Mouse (Mus musculus): ENCODE data around the gene Minos1. TPM values are rescaled to one million over a fixed set of nuclear protein-coding genes. Genes with fewer than 3 reads are reported as not detected.

The Minos1 gene
- polyA plus RNA-seq, 1 experiment from 2014 or later = 514 TPM

DNA sequence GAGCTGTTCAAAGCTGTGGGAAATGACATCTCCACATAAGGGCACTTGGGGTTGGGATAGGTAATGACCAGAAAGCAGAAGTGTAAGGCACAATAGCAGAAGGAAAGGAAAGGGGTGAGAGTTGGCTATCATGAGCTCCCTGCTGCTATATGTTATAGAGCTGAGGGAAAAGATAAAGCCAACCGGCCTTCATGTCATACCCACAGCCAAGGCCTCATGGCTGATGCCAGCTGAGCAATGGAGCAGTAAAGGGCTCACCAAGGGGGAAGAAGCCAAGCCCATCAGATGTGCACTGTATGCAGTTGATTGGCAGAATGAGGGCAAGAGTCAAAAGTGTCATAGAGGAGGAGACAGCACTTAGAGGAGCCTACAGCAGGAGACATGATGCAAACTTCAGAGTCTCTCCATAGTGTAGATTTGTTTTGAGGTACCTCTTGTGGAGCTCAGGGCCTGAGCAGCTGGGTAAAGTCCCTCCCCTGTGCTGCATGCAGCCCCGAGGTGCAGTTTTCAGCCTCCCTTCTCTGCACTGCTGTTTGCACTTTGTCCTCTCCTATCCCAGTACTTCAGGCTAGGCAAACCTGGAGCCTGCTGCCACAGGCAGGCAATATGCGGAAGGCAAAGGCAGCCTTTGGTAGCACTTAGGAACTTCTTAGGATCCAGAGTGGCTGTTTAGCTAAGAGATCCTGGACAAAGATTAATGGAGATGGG, 14.4 kb downstream of the Minos1 start:
- H3K36me3 ChIP-seq = no peaks in the 10 kb centered on the region
- H3K4me1 ChIP-seq = peaks cover 20% of the 10 kb centered on the region
- no peak overlapping the region for H3K4me2 ChIP-seq
- no peak overlapping the region for H3K27ac ChIP-seq
- no peak overlapping the region for H3K4me3 ChIP-seq (replicated peaks)
- no peak; the same call in 1 of the 2 replicates for ATAC-seq (ENCODE audit: insufficient read depth, low FRiP score, low read depth)
- H3K27me3 ChIP-seq (replicated peaks) = no peaks in the 10 kb centered on the region
- H3K9me3 ChIP-seq = no peaks in the 10 kb centered on the region
- no peak overlapping the region for H3K9ac ChIP-seq
- 81% methylated on average over 3 of the region's 3 CpGs for WGBS

DNA sequence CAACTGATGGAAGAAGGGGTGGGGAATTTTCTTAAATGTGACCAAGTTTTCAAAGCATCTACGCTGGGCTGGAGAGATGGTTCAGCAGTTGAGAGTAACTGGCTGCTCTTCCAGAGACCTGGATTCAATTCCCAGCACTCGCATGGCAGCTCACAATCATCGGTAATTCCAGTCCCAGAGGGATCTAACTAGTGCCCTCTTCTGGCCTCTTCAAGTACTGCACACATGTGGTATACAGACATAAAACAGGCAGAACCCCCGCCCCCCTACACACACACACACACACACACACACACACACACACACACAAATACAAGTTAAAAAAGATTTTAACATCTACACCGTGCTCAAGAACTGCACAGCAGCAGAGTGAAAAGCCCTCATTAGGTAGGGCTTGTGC, 15.2 kb downstream of the Minos1 start:
- 91% methylated on average over 5 of the region's 5 CpGs for WGBS
- no peak overlapping the region for H3K9ac ChIP-seq
- no peak for ATAC-seq (ENCODE audit: insufficient read depth, low FRiP score, low read depth)
- no peaks in the 10 kb centered on the region for H3K9me3 ChIP-seq
- peaks cover 23% of the 10 kb centered on the region for H3K4me1 ChIP-seq
- no peak overlapping the region for H3K27ac ChIP-seq
- no peak overlapping the region for H3K4me3 ChIP-seq (replicated peaks)
- H3K27me3 ChIP-seq (replicated peaks) = no peaks in the 10 kb centered on the region
- H3K36me3 ChIP-seq = no peaks in the 10 kb centered on the region
- H3K4me2 ChIP-seq = no peak overlapping the region

DNA sequence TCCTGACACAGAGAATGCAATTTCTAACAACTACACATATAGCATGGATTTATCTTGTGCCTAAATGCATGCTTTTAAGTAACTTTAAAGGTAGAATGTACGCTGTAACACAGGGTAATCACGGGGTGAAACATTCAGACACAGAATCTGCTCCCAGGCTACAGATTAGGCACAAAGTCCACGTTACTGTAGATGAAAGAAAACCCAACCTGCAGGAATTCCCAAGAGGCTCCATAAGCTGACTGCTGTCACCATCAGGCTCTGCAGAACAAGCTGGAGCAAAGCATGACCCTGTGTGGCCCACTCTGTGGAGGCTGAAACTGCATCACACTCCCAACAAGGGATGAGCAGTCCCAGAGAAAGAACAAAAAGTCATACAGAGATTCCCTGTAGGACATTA, 18.4 kb downstream of the Minos1 start:
- no peak overlapping the region for H3K4me2 ChIP-seq
- no peaks in the 10 kb centered on the region for H3K36me3 ChIP-seq
- 67% methylated on average over 3 of the region's 3 CpGs for WGBS
- H3K27ac ChIP-seq = peak overlapping the region; percentile 75; the same call in 1 of the 2 replicates
- ATAC-seq (ENCODE audit: insufficient read depth, low FRiP score, low read depth) = no peak
- H3K9me3 ChIP-seq = no peaks in the 10 kb centered on the region
- H3K27me3 ChIP-seq (replicated peaks) = no peaks in the 10 kb centered on the region
- H3K4me1 ChIP-seq = peaks cover 22% of the 10 kb centered on the region
- no peak overlapping the region for H3K4me3 ChIP-seq (replicated peaks)
- H3K9ac ChIP-seq = no peak overlapping the region

DNA sequence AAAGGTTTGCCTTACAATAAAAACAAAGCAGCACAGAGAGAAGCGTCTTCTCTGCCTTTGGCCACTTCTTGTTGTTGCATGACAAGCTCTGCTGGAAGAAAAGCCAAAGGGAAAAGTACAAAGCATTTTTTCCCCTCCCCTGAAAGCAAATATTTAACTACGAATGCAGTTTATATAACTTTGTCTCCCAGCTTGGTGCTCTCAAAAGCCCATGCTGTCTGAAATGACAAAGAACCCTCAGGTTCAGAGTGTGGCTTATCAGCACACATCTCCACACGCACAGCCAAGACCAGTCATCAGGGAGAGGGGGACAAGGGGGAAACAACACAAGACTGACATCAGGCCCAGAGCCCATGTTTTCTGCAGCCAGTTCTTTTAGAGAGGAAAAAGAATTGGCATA, 19.5 kb downstream of the Minos1 start:
- 0 out of 2 replicates have a peak, but pooled peaks have one; percentile 28 for ATAC-seq (ENCODE audit: insufficient read depth, low FRiP score, low read depth)
- H3K36me3 ChIP-seq = no peaks in the 10 kb centered on the region
- H3K9ac ChIP-seq = no peak overlapping the region
- no peaks in the 10 kb centered on the region for H3K9me3 ChIP-seq
- H3K27me3 ChIP-seq (replicated peaks) = no peaks in the 10 kb centered on the region
- H3K4me3 ChIP-seq (replicated peaks) = no peak overlapping the region
- H3K4me2 ChIP-seq = peak overlapping the region; percentile 9; the same call in 1 of the 2 replicates
- 16% methylated on average over 3 of the region's 3 CpGs for WGBS
- peaks cover 19% of the 10 kb centered on the region for H3K4me1 ChIP-seq
- H3K27ac ChIP-seq = peak overlapping the region; percentile 75

DNA sequence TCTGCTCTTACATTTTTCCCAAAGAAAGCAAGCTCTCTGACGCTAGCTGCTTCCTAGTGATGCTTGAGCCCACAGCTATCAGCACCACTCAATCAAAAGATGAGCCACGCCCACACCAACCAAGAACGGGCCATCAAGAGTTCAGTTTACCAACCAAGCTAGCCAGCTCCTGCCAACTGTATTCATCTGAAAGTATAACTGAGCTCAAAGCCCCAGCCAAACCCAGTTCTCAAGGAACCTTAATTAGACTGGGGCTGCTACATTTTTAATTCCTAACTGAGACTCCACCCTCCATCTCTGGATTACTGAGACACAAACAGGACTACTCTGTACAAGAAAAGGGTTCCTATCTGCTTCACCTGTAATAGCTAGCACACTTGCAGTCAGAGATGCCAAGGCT, 20.1 kb downstream of the Minos1 start:
- no peak overlapping the region for H3K9ac ChIP-seq
- no peaks in the 10 kb centered on the region for H3K36me3 ChIP-seq
- ATAC-seq (ENCODE audit: insufficient read depth, low FRiP score, low read depth) = peak; percentile 37; the same call in 1 of the 2 replicates
- 34% methylated on average over 3 of the region's 3 CpGs for WGBS
- H3K27ac ChIP-seq = peak overlapping the region; percentile 75
- no peaks in the 10 kb centered on the region for H3K27me3 ChIP-seq (replicated peaks)
- peak overlapping the region; percentile 9; the same call in 1 of the 2 replicates for H3K4me2 ChIP-seq
- peaks cover 19% of the 10 kb centered on the region for H3K4me1 ChIP-seq
- H3K4me3 ChIP-seq (replicated peaks) = no peak overlapping the region
- no peaks in the 10 kb centered on the region for H3K9me3 ChIP-seq

DNA sequence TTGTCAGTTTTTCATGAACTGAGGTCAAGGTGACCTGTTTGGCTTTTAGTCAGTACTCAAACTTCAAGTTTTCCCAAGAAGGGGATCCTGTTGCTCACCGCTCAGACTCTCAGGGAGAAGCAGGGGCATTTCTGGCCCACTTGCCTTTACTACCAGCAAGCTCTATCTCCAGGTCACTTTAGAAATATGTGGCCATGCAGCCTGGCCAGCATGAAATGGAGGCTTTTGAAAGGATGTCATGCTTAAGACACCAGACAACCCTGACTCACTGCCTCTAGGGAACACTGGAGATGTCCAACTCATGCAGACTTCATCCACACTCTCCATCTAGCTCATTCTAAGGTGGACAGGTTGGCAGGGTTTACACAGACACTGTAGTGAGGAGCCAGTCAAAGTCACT, 25.5 kb downstream of the Minos1 start:
- Histone ChIP-seq H3K4me1 (peaks cover 2% of the 10 kb centered on the region), H3K9me3 (no peaks in the 10 kb centered on the region), H3K27ac (no peak overlapping the region), H3K4me2 (no peak overlapping the region), H3K4me3 (replicated peaks) (no peak overlapping the region), H3K9ac (no peak overlapping the region), H3K27me3 (replicated peaks) (no peaks in the 10 kb centered on the region), H3K36me3 (peaks cover 12% of the 10 kb centered on the region; the same call in 1 of the 2 replicates)
- ATAC-seq (ENCODE audit: insufficient read depth, low FRiP score, low read depth) = no peak
- WGBS = 93% methylated on average over 1 of the region's 1 CpGs

DNA sequence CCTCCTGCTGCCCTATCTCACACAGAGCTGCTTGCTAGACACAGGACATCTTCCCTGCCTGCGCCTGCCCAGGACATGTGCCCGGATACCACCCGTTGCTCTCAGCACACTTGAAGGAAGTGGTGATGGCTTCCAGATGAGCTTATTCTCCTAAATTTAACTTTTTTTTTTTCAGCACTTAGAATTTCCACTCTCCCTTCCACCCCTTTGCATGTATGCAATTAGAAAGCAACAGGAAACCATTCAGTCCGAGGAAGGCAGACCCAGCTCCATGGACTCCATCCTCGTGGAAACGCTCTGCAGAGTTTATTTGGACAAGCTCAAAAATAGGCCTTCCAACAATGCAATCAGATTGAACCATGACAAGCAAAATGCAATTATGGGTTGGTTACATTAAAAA, 29.4 kb downstream of the Minos1 start:
- Histone ChIP-seq H3K9ac (no peak overlapping the region), H3K4me3 (replicated peaks) (no peak overlapping the region), H3K27ac (no peak overlapping the region), H3K4me2 (no peak overlapping the region), H3K4me1 (peaks cover under 1% of the 10 kb centered on the region; the same call in 1 of the 2 replicates), H3K9me3 (no peaks in the 10 kb centered on the region), H3K36me3 (peaks cover 12% of the 10 kb centered on the region; the same call in 1 of the 2 replicates), H3K27me3 (replicated peaks) (no peaks in the 10 kb centered on the region)
- 71% methylated on average over 6 of the region's 6 CpGs for WGBS
- no peak for ATAC-seq (ENCODE audit: insufficient read depth, low FRiP score, low read depth)

DNA sequence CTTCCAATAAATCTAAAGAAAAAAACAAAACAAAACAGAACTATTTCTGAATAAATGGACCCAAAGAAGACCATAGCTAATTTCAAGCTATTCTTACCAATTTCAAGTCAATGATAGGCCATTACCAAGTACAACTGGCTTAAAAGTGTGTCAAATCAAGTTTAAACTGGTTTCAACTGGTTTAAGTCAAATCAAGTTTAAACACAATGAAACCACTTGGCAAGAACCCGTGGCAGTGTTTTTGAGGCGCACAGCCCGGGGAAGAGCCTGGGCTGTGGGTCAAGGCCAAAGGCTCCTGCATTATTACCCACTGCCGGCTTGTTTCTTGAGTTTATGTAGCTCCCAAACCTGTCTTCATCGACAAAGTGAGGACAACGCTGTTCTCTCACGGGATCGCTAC, 30.6 kb downstream of the Minos1 start:
- peaks cover 6% of the 10 kb centered on the region; the same call in 1 of the 2 replicates for H3K4me1 ChIP-seq
- 90% methylated on average over 8 of the region's 8 CpGs for WGBS
- no peak overlapping the region for H3K4me2 ChIP-seq
- no peak for ATAC-seq (ENCODE audit: insufficient read depth, low FRiP score, low read depth)
- no peak overlapping the region for H3K4me3 ChIP-seq (replicated peaks)
- no peaks in the 10 kb centered on the region for H3K27me3 ChIP-seq (replicated peaks)
- no peak overlapping the region for H3K9ac ChIP-seq
- H3K27ac ChIP-seq = no peak overlapping the region
- H3K36me3 ChIP-seq = peaks cover 12% of the 10 kb centered on the region; the same call in 1 of the 2 replicates
- no peaks in the 10 kb centered on the region for H3K9me3 ChIP-seq

DNA sequence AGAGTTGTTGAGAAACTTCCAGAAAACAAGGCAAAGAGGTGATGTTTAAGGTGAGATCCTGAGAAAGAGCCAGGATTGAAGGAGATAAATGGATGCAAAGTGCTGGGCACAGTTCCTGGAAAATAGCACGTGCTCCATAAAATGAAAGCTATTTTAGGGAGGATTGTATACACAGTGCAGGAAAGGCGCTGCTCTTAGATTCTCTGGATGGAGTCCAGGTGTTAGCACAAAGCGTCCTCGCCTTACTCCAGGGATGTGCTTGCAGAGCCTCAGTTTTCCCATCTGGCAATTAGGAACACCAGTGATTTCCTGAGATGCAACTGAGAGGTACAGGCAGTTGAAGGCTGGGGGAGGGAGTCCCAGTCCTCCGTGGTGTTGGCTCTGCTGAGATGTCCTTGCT, 34.7 kb downstream of the Minos1 start:
- H3K4me2 ChIP-seq = no peak overlapping the region
- peak overlapping the region; percentile 12; the same call in 1 of the 2 replicates for H3K27ac ChIP-seq
- 31% methylated on average over 5 of the region's 5 CpGs for WGBS
- peaks cover 9% of the 10 kb centered on the region; the same call in 1 of the 2 replicates for H3K27me3 ChIP-seq (replicated peaks)
- ATAC-seq (ENCODE audit: insufficient read depth, low FRiP score, low read depth) = peak; percentile 26; the same call in 1 of the 2 replicates
- no peaks in the 10 kb centered on the region for H3K9me3 ChIP-seq
- peaks cover 26% of the 10 kb centered on the region for H3K4me1 ChIP-seq
- H3K36me3 ChIP-seq = no peaks in the 10 kb centered on the region
- H3K4me3 ChIP-seq (replicated peaks) = no peak overlapping the region
- H3K9ac ChIP-seq = no peak overlapping the region

DNA sequence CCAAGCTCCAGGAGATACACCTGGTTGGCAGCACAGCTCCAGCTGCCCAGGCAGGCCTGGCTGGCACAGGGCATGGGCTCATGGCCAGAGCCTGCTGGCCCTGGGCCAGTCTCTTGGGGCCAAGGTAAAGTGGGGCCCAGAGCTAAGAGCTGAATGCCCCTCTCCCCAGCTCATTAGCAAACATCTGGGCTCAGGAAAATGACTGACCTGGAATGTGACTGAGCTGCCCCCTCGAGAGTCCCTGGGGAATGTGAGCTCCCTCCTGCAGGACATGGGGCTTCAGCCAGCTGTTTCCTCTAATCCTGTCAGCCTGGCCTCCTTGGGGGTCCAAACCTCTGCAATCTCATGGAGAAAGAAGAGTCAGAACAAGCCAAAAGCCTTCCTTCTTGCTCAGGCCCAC, 35.5 kb downstream of the Minos1 start:
- Histone ChIP-seq H3K9ac (no peak overlapping the region), H3K27ac (peak overlapping the region; percentile 11; the same call in 1 of the 2 replicates), H3K36me3 (no peaks in the 10 kb centered on the region), H3K27me3 (replicated peaks) (peaks cover 13% of the 10 kb centered on the region; the same call in 1 of the 2 replicates), H3K4me1 (peaks cover 34% of the 10 kb centered on the region), H3K9me3 (no peaks in the 10 kb centered on the region), H3K4me2 (no peak overlapping the region), H3K4me3 (replicated peaks) (no peak overlapping the region)
- WGBS = 9% methylated on average over 1 of the region's 1 CpGs
- ATAC-seq (ENCODE audit: insufficient read depth, low FRiP score, low read depth) = no peak

DNA sequence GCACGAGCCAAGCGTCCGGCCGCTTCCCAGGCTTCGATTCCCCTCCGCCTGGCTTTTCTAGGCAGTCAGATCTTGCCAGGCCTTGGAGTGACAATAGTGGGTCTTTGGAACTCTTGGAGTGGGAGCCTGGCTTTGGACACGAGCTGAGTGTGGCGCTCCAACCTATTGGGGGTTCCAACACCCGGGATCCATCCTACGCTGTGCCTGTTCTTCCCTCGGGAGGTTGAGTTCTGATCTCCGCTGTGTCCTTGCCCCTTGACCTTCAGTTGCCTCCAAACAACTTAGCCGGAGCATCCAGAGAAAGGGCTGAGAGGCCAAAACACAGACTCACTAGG, 37.8 kb downstream of the Minos1 start:
- WGBS = 27% methylated on average over 13 of the region's 13 CpGs
- no peak for ATAC-seq (ENCODE audit: insufficient read depth, low FRiP score, low read depth)
- Histone ChIP-seq H3K9ac (peak overlapping the region; percentile 77; the same call in 1 of the 2 replicates), H3K4me3 (replicated peaks) (peak overlapping the region; percentile 74), H3K4me2 (peak overlapping the region; percentile 97), H3K27me3 (replicated peaks) (peaks cover 13% of the 10 kb centered on the region; the same call in 1 of the 2 replicates), H3K36me3 (no peaks in the 10 kb centered on the region), H3K27ac (peak overlapping the region; percentile 51; the same call in 1 of the 2 replicates), H3K9me3 (no peaks in the 10 kb centered on the region), H3K4me1 (peaks cover 44% of the 10 kb centered on the region)

DNA sequence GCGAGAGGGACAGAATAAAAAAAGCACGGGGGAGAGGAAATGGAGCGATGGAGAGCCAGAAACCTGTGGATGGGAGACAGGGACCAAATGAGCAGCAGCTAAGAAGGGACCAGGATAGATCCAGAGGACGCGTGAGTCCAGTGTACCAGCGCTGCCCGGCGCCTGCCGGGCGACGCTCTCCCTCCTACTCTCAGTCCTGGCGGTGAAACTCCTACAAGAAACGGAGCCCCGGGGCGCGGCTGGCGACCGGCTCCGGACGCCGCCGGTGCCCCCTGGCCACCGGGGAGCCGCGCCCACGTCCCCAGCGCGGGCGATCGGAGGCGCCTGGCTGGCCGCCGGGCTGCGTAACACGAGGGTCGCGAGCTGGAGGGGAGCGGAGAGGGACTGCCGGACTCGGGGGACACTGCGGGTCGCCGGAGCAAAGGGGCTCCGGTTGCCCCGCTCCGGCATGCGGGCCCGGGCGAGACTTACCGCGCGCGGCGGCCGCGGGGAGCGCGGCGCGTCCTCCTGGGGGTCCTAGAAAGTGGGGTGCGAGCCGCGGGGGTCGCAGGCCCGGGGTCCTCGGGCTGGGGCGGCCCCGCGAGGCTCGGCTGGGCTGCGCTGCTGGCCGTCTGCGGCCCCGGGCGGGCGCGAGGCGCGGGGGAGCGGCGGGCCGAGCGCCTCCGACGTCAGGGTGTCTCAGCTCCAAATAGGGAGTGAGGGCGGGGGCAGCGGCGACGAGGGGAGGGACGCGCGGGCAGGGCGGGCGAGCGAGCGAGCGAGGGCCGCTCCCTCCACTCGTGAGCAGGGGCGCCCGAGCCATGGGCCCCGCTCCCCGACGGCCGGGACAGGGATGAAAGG, 38.3 kb downstream of the Minos1 start, which contains the start of gene Nbl1:
Nbl1 (minus strand) TSS at position 638 of the 840 bp plus-strand sequence.
- Histone ChIP-seq H3K27me3 (replicated peaks) (peaks cover 13% of the 10 kb centered on the region; the same call in 1 of the 2 replicates), H3K9ac (peak within 1 kb of the TSS; percentile 77), H3K4me2 (peak within 1 kb of the TSS; percentile 97), H3K4me1 (peaks cover 46% of the 10 kb centered on the region), H3K9me3 (no peaks in the 10 kb centered on the region), H3K27ac (peak within 1 kb of the TSS; percentile 51; the same call in 1 of the 2 replicates), H3K36me3 (no peaks in the 10 kb centered on the region), H3K4me3 (replicated peaks) (peak within 1 kb of the TSS; percentile 74)
- 1% methylated on average over 77 of the region's 105 CpGs for WGBS
- ATAC-seq (ENCODE audit: insufficient read depth, low FRiP score, low read depth) = peak; percentile 44

All from stomach, embryonic 15.5 days (tissue).